In genomic region chr4:135855080-135855479, GRCm38 (mm10) we compare ENCODE assay signal across 1 mouse cellular context.
TF ChIP-seq lines count a peak whose summit lies in the region.

No protein-coding gene starts in this region.

TF ChIP-seq in MEL, 35 proteins besides CTCF, POLR2A, EP300 and RAD21 (continued from another document):
- no peak for TF ChIP-seq MAX (IDR thresholded peaks at IDR 0.05; ENCODE audit: low read length)
- peak; percentile 60; the same call in 1 of the 2 replicates for TF ChIP-seq MAZ (IDR thresholded peaks at IDR 0.05; ENCODE audit: low read depth, low read length)
- no peak for TF ChIP-seq E2F4 (IDR thresholded peaks at IDR 0.05; ENCODE audit: borderline replicate concordance, low read depth, low read length)
- no peak for TF ChIP-seq NRF1 (IDR thresholded peaks at IDR 0.05; ENCODE audit: insufficient read depth, low read depth, low read length, poor library complexity, severe bottlenecking)
- no peak; the same call in 1 of the 2 replicates for TF ChIP-seq MXI1 (IDR thresholded peaks at IDR 0.05; ENCODE audit: low read depth, low read length)
TF ChIP-seq in MEL: peak in this region for 2.
